Mouse (Mus musculus): Measurements from ENCODE around the gene Zfp799. TPM values are rescaled to one million over a fixed set of nuclear protein-coding genes. Genes with fewer than 3 reads are reported as not detected.
"Not testable (repeated sequence)": the region's sequence is repeated elsewhere in the genome, so short reads cannot be mapped to it uniquely, and the experiment has no call there.

Zfp799 gene
- polyA plus RNA-seq (2011; ENCODE audit: insufficient read length, low read depth, missing spikeins) = 13.4 and 17.1 TPM in 2 replicates

GRCm38 (mm10) chr17:32829540-32830417 is at the start of gene Zfp799:
Gene Zfp799 (minus strand): TSS chr17:32830261.
- H3K4me3 ChIP-seq (ENCODE audit: insufficient read depth, low read length) = peak within 1 kb of the TSS; percentile 68
- TF ChIP-seq CTCF (IDR thresholded peaks at IDR 0.05; ENCODE audit: borderline replicate concordance, insufficient read depth, low read length) (no peak), POLR2A (IDR thresholded peaks at IDR 0.05; ENCODE audit: low read depth, low read length) (peak; percentile 84)
- peaks cover 2% of the 10 kb centered on the region; the same call in 1 of the 2 replicates for H3K4me1 ChIP-seq (ENCODE audit: control insufficient read depth, insufficient read depth, low read length)
- H3K27ac ChIP-seq (ENCODE audit: insufficient read depth, low read length) = no peak within 1 kb of the TSS

- no peak overlapping the region for H3K4me3 ChIP-seq (ENCODE audit: insufficient read depth, low read length)
- TF ChIP-seq CTCF (IDR thresholded peaks at IDR 0.05; ENCODE audit: borderline replicate concordance, insufficient read depth, low read length) (no peak), POLR2A (IDR thresholded peaks at IDR 0.05; ENCODE audit: low read depth, low read length) (no peak)
- H3K4me1 ChIP-seq (ENCODE audit: control insufficient read depth, insufficient read depth, low read length) = no peaks in the 10 kb centered on the region
- H3K27ac ChIP-seq (ENCODE audit: insufficient read depth, low read length) = no peak overlapping the region
These were observed 48.7 kb upstream of the Zfp799 start for GRCm38 (mm10) chr17:32878773-32879172.

GRCm38 (mm10) chr17:32877471-32878171 is 47.6 kb upstream of the Zfp799 start:
- H3K4me3 ChIP-seq (ENCODE audit: insufficient read depth, low read length) = no peak overlapping the region
- no peaks in the 10 kb centered on the region for H3K4me1 ChIP-seq (ENCODE audit: control insufficient read depth, insufficient read depth, low read length)
- no peak overlapping the region for H3K27ac ChIP-seq (ENCODE audit: insufficient read depth, low read length)
- no peak for TF ChIP-seq CTCF (IDR thresholded peaks at IDR 0.05; ENCODE audit: borderline replicate concordance, insufficient read depth, low read length)
- no peak for TF ChIP-seq POLR2A (IDR thresholded peaks at IDR 0.05; ENCODE audit: low read depth, low read length)

- H3K27ac ChIP-seq (ENCODE audit: insufficient read depth, low read length) = no peak overlapping the region
- H3K4me1 ChIP-seq (ENCODE audit: control insufficient read depth, insufficient read depth, low read length) = no peaks in the 10 kb centered on the region
- H3K4me3 ChIP-seq (ENCODE audit: insufficient read depth, low read length) = no peak overlapping the region
- TF ChIP-seq CTCF (IDR thresholded peaks at IDR 0.05; ENCODE audit: borderline replicate concordance, insufficient read depth, low read length) = no peak
- TF ChIP-seq POLR2A (IDR thresholded peaks at IDR 0.05; ENCODE audit: low read depth, low read length) = no peak
These were observed 42.6 kb upstream of the Zfp799 start for GRCm38 (mm10) chr17:32872696-32873095.

GRCm38 (mm10) chr17:32872091-32872490 is 42.0 kb upstream of the Zfp799 start:
- Histone ChIP-seq H3K4me3 (ENCODE audit: insufficient read depth, low read length) (no peak overlapping the region), H3K27ac (ENCODE audit: insufficient read depth, low read length) (no peak overlapping the region), H3K4me1 (ENCODE audit: control insufficient read depth, insufficient read depth, low read length) (no peaks in the 10 kb centered on the region)
- TF ChIP-seq POLR2A (IDR thresholded peaks at IDR 0.05; ENCODE audit: low read depth, low read length) (no peak), CTCF (IDR thresholded peaks at IDR 0.05; ENCODE audit: borderline replicate concordance, insufficient read depth, low read length) (no peak)

GRCm38 (mm10) chr17:32871483-32871882 is 41.4 kb upstream of the Zfp799 start:
- H3K4me3 ChIP-seq (ENCODE audit: insufficient read depth, low read length) = no peak overlapping the region
- no peaks in the 10 kb centered on the region for H3K4me1 ChIP-seq (ENCODE audit: control insufficient read depth, insufficient read depth, low read length)
- H3K27ac ChIP-seq (ENCODE audit: insufficient read depth, low read length) = no peak overlapping the region
- TF ChIP-seq POLR2A (IDR thresholded peaks at IDR 0.05; ENCODE audit: low read depth, low read length) (no peak), CTCF (IDR thresholded peaks at IDR 0.05; ENCODE audit: borderline replicate concordance, insufficient read depth, low read length) (no peak)

- H3K27ac ChIP-seq (ENCODE audit: insufficient read depth, low read length); H3K4me1 ChIP-seq (ENCODE audit: control insufficient read depth, insufficient read depth, low read length); H3K4me3 ChIP-seq (ENCODE audit: insufficient read depth, low read length): not testable (repeated sequence)
These were observed 37.2 kb upstream of the Zfp799 start for GRCm38 (mm10) chr17:32867266-32867665.

GRCm38 (mm10) chr17:32856713-32857112 is 26.7 kb upstream of the Zfp799 start:
- not testable (repeated sequence) for H3K4me3 ChIP-seq (ENCODE audit: insufficient read depth, low read length); H3K27ac ChIP-seq (ENCODE audit: insufficient read depth, low read length); H3K4me1 ChIP-seq (ENCODE audit: control insufficient read depth, insufficient read depth, low read length)

GRCm38 (mm10) chr17:32851581-32851980 is 21.5 kb upstream of the Zfp799 start:
- Histone ChIP-seq H3K27ac (ENCODE audit: insufficient read depth, low read length) (no peak overlapping the region), H3K4me3 (ENCODE audit: insufficient read depth, low read length) (no peak overlapping the region), H3K4me1 (ENCODE audit: control insufficient read depth, insufficient read depth, low read length) (no peaks in the 10 kb centered on the region)
- TF ChIP-seq CTCF (IDR thresholded peaks at IDR 0.05; ENCODE audit: borderline replicate concordance, insufficient read depth, low read length) (no peak), POLR2A (IDR thresholded peaks at IDR 0.05; ENCODE audit: low read depth, low read length) (no peak)

- no peaks in the 10 kb centered on the region for H3K4me1 ChIP-seq (ENCODE audit: control insufficient read depth, insufficient read depth, low read length)
- TF ChIP-seq CTCF (IDR thresholded peaks at IDR 0.05; ENCODE audit: borderline replicate concordance, insufficient read depth, low read length) = no peak
- TF ChIP-seq POLR2A (IDR thresholded peaks at IDR 0.05; ENCODE audit: low read depth, low read length) = no peak
- H3K4me3 ChIP-seq (ENCODE audit: insufficient read depth, low read length) = no peak overlapping the region
- H3K27ac ChIP-seq (ENCODE audit: insufficient read depth, low read length) = no peak overlapping the region
These were observed 11.3 kb upstream of the Zfp799 start for GRCm38 (mm10) chr17:32841388-32841787.
